Mouse (Mus musculus) cerebellum, adult 2 months (tissue): ENCODE data around the gene Fer1l5.

Experiments used
- CTCF ChIP-seq: fragments of 200-500 bp; IDR thresholded peaks from 2 replicates; pipeline ENCODE4 v1.5.1; 2011; ENCODE audit warnings: low read depth, mild to moderate bottlenecking, control low read depth, low read length, moderate library complexity, borderline replicate concordance; ENCODE audit not compliant: insufficient read depth
- POLR2A ChIP-seq: fragments of 200-500 bp; IDR thresholded peaks from 2 replicates; pipeline ENCODE4 v1.6.1; 2011; ENCODE audit warnings: low read length, control low read depth, borderline replicate concordance; ENCODE audit not compliant: insufficient read depth

- TF ChIP-seq CTCF, result no peak
- no peak for TF ChIP-seq POLR2A
Observed at GRCm38 (mm10) chr1:36371934-36372845, at the start of gene Fer1l5.
